Mouse (Mus musculus) frontal cortex, adult 2 months (tissue): ENCODE measurements at regions not wholly inside any gene's neighbourhood (a gene's known extent, or its start where the extent isn't known, plus 50 kb on each side); places are given as distances from the start of the nearest gene placed in this dataset.

Source experiments
- DNase-seq, 2 experiments: peaks; one replicate each; pipeline ENCODE4 v3.0.0; 2022; ENCODE audit warnings: low spot score in 1 of 2; ENCODE audit errors: extremely low spot score in 1 of 2

DNA sequence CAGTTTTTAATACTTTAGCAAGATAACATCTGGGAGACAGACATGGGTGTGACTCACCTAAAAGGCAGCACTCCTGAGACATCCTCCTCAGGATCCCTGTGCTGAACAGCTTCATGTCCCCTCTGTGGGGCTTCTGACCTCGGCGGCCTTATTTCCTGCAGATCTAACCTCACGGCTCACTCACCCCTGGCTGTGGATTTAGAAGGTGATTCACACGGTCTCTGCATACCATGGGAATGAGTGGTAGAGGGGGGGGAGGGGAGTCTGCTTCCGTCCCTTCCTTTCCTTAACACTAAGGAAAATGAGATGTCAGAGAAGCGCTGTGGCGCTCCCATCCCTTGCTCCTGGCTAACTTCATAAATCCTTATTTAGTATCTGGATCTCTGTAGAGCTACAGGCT lies 123.1 kb upstream of the Klf14 start:
- no peak for DNase-seq

DNA sequence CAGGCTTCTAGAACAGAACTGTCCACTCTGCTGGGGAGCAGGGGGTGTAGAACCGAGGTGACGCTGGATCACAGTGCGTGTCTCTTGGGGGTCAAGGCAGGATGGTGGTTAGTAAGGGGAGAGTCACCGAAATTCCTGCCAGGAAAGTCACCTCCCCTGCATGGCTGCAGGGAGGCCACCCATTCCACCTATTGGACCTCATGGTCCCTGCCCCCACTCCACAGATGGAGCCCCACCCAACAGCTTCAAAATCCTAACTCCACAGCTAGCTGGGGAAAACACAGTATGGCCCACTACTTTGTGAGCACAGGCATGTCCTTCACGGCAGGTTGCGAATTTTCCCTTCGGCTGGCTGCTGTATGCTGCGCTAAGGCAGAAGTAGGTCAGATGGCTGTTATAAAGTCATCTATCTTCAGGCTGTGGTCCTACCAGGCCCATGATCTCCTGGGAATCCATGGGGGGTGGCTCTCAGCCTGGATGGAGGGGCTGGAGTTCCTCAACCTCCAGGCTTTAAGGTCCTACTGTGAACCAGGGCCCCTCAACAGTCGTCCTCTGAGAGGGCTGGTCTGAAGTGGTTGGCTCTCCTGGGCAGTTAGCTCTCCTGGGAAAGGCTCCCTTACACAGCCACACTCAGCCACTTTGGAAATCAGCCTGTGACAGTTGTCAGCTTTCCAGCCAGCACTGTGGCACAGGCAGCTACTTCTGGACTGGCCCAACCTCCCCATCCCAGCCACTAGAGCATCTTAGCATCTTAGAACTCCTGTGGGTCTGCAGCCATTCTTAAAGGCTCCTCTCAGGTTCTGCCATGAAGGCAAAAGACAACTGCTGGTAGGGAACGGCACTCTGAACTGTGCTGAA lies 124.0 kb upstream of the Klf14 start:
- DNase-seq: peak in 1 of 2 experiments; percentile 34

DNA sequence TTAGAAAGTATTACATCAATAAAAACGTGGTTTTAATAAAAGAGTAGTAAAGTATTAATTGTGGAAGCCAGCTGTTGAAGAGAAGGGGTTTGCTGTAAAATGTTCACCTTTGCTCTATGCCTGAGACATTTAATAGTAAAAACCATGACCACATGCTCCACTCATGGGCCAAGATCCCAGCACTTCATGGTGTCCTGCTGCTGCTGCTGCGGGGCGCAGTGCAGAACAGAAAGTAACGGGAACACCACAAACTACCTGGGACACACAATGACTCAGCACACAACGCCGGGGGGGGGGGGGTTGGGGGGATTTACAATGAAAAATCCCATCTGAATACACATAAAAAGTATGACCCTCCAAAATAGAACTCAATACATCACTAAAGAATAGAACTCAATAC lies 124.8 kb upstream of the Klf14 start:
- no peak for DNase-seq

DNA sequence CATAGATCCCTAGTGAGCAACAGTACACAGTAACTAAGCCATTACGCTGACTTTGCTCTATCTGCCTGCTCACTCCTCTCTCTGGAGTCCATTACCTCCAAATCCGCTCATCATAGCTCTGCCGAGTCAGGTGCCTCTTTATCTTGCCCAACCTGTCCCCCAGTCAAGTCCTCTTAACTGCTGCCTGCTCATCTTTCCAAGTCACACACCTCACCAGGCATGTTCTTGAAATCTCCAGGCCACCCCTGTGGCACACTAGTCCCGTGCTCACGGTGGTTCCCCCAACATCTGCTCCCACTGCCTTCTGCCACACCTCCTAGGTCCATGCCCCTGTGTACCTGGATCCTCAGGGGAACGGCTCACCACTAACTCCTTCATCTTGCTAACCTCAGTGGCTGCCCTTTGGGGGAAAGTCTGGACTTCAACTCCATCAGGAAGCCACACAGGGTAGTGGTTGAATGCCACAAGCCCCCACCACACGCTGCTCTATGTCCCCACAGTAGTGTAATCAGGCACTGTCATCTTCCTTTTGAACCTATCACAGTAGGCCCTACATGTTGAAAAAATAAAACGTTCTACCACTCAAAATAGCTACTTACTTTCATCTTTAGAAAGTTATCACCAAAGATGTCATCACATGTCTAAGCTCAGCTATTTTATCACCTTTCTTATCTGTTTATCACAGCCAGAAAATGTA lies 126.3 kb upstream of the Klf14 start:
- no peak for DNase-seq

DNA sequence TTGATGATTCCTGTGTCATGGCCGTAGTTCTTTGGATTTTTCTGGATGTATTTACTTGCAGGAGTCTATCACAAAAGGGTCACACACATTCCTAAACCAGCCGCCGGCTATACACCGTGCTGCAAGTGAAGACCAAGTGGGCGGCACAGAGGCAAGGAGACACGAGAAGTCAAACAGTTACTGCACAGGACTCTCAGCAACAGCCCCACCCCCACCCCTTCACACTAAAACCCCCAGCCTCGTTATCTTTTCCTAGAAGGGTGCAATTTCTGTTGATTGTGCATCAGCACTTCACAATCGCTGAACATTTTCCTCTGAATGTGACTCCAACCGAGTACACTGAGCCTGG lies 126.9 kb upstream of the Klf14 start:
- no peak for DNase-seq

DNA sequence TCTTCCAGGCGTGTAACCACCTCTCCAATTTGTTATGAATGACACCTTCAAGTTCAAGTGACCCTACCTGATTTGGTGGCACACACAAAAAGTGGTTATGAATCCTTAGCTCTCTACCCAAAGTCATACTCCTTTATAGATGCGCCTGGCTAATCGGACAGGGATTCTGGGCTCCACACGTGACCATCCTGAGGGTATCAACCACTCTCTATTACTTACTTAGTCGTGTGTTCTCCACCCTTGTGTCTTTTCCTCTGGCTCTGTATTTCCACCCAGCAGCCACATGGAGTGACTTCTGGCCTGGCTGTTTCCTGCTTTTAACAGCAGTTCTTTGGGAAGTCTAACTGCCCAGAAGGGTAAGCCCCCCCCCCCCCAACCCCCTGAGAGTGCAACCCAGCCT lies 127.4 kb upstream of the Klf14 start:
- no peak for DNase-seq

DNA sequence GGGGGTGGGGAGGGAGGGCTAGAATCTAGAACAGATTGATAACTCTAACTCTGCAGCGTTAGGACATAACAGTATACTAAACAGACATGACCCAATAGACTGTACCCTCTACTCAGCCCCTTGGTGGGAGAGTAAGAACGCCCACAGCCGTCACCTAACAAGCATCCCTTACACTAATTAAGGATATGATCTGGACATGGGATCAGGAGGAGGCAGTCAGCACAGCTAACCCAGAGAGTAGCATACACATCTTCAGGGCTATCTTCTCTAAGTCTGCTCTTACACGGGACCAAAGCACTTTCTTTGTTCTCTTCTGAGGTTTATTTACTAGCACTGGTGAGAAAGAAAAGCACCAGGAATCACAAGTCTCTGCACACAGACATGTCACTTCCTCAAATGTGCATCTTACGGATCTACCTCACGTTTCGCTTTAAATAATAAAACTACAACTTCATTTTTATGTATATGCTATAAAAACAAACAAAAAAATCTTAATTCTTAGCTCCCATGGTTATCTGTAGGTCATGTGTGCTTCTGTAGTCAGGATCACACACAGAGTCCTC lies 128.0 kb upstream of the Klf14 start:
- DNase-seq: no peak

DNA sequence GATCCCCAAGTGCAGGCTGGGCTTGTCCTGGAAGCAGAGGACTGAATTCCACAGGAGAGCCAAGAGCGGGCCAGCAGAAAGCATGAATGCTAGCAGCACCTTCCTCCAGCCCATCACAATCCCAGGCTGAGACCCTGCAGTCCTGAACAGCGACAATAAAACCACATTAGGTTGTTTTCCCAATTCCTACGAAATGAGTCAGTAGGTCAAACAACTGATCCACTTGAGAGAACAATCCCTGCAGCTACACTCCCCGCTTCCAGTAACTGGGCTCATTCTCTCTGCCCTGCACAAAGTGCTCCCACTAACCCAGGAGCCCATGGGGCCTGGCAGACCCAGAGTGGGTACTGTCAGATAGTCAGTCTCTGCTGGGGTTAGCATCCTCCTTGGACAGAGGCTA lies 128.6 kb upstream of the Klf14 start:
- no peak for DNase-seq

DNA sequence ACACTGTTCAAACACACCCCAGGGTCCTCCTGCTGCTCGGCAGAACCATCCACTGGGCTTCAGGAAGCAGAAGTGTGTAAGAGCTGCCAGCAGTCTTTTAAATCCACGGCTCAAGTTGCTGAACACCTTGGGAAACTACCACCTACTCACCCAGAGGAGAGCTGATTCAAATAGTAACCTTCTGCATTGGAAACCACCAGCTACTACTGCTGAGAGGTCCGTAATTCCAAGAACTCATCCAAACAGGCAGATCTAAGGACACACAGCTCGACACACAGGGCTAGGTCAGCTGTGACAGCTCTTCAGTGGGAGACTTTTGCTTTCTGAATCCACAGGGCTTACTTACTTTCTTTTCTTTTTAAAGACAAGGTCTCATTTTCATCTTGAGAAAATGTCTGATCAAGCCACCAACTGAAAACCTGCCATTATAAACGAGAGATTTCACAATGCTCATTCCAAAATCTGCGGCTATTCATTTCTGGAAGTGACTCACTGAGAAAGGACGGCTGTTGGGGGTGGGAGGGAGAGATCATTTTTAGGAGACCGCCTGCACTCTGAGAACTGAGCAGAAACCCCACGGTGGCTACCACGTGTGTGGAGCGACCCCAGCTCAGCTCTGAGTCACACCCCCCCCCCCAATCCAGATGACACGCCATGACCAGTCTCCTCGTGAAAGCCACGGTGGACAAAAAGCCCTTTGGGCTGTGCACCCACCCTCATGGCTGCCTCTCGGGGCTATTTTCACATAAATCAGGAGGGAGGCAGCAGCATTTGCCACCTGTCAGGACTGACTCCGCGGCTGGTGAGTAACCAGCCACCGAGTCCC lies 129.5 kb upstream of the Klf14 start:
- peak in 1 of 2 experiments; percentile 62 for DNase-seq

DNA sequence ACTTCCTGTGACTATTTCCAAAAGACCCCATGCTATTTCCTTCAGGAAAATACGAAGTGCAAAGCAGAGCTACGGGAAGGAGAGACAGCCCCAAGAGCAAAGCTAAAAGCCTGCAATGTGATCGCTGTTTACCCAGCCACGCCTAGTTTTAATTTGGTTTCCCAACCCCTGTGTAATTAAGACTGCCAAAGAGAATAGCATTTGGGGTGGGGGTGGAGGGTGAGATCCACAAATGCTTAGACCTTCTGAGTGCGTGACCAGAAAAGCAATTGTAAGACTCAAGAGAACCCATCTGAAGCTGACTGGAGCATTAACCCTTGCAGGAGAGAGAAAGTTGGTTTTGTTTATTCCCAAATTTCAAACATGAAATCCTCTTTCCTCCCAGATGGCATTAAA lies 130.1 kb upstream of the Klf14 start:
- no peak for DNase-seq

DNA sequence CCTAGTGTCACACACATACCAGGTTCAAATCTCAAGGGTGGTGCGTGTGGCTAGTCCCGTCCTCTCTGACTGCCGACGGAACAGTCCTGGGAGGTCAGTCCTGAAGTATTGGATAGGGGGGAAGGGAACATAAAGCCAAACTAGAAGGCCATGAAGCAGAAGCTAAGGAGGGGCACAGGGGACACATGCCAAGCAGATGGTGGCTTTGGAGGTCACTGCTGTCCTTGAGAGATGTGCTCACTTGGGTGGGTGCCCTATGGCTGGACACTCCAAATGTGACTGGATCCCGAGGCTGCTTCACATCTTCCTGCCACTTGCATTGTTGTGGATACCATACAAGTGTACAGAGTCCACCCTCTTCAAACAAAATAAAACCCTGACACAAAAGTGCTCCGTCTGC lies 131.4 kb upstream of the Klf14 start:
- DNase-seq: no peak

DNA sequence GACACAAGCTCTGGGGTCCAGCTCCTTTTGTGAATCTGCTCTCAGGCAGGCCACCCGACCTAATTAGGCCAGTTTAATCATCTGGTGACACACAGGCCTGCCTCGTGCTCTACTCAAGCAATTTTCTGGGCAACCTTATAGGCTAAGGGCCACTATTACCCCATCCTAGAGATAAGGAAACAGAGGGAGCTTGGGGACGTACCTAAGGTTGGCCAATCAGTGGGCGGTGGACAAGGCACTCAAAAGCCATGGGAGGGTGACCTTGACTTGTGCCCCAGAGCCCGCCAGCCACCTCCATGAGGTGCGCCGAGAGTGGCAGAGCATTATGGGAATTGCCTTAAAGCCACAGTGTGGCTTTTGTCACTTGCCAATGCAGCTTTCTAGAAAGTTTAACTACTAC lies 131.9 kb upstream of the Klf14 start:
- no peak for DNase-seq

DNA sequence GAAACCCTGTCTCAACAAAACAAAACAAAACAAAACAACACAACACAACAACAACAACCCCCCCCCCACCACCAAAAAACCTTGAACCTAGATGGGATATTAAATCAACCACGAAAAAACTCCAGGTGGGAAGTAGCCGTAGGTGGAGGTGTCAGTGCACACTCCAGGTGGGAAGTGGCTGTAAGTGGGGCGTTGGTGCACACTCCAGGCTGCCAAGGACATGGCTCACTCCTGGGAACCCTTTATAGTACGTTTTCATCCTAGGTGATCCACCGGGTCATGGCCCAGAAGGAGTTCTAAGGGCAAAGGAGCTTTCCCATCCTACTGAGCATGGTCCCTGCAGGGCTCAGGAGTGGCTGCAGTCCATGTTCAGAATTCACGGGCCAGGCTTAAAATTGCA lies 133.4 kb upstream of the Klf14 start:
- no peak for DNase-seq

DNA sequence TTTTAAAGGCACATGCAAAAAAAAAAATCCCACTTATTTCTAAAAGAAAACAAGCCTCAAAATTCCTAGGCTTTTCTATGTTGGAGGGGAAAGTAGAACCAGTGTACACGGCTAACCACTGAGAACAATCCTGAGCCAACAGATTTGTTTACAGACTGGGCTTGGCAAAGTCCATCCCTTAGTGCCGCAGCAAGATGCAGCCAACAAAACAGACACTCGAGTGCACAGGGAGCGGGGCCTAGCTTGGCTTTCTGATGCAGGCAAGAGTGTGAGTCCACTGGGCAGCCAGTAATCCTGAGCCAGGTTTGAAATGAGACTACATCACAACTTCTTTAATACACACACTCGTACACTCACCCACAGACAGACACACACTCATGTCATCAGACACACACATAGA lies 133.9 kb upstream of the Klf14 start:
- DNase-seq: no peak

DNA sequence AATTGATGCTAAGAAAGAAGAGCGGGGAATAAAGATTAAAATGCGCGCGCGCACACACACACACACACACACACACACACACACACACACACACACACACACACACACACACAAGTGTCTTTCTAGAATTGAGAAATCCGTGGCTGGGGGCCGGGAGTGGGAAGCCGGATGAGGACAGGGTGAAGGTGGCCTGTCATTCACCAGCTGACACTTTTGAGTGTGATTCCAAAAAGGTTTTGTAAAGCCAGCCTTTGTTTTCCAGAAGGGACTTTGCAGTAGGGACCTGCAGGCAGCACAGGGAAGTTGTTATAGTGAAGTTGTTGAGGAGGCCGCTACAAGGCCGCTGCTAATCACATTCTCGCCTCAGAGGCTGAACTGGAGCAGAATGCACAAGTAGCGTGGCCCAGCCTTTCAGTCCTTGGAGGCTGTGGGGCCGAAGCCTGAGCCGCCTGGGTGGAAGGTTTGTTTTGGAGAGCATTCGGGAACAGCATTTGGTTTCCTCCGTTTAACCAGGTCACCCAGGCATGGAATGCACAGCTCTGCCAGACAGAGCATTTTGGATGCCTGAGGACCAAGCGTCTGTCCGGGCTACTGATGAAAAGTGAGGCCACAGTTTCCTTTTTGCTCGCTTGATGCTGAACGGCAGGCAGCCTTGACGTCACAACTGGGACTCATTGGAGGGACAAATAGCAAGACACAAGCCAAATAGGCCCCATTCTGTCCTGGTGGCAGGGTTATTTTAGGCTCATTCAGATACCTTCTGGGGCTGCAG lies 137.3 kb upstream of the Klf14 start:
- DNase-seq: peak in 1 of 2 experiments; percentile 66

DNA sequence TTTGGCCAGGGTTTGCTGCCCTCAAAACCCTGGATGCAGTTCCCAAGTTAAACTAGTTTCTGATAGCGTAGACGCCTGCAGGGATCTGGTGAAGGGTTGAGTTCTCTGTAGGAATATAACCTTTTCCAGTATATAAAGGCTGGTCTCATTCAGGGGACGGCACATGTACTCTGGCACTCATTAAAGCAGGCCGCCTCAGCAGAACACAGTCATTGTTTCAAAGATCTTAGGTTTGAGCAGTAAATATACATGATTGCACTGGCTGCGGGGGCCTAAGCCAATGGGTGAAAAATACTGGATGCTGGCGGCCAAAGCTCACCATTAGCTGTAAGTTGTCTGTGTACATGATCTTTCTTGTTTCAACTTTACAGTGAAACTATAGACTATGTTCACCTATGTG lies 137.9 kb upstream of the Klf14 start:
- no peak for DNase-seq

DNA sequence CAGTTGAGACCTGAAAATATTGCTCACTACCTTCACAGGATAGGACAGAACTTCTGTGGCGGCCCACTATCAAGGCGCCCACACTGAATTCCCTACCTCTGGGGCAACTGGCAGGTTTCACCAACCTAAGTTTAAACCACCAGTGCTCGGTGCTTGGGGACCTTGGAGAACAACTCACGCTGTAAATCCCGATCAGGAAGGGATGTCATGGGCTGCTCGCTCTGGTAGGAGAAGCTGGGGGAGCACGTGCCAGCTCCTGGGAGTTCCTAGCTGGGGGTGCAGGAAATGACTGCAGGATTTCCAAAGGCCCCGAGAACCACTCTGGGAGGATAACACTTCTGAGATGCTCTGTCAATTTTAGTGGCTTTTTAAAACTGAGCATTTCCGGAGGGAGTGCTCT lies 138.4 kb upstream of the Klf14 start:
- DNase-seq: no peak

DNA sequence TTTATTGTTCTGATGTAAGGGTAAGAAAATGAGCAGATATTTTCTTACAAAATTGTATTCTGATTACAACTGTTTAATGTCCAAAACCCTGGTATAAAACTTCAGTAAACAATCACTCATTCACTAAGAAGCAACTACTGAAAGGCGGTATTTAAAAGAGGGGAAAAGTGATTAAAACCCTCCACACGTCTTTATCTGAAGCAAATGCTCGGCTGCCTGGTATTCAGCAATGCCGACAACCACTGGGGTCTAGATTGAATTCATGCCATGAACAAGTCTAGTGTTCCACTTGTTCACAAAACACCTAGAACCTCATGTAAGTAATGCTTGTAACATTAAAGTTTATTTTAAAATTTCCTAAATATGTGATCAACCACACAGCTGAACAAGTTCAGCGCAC lies 139.2 kb upstream of the Klf14 start:
- no peak for DNase-seq

DNA sequence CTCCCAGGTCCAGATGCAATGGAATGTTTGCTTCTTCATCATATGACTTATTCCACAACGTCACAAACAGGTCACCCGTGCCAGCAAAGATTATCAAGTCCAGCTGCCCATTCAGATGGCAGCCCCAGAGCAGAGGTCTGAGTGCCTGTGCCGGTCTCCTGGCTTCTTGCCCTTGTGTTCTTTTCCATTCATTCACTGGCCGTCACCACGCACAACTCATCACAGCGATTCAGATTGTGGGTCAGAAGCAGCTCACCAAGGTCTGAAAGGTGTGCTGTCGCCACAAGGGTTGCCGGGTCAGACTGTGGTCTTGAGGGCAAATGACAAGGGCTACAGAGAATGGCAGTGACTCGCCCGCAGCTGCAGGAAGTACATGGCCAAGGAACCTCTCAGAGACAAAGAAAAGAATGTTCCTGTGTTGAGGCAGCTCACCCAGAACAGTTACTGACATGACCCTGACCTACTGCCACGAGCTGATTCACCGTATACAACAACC lies 141.3 kb upstream of the Klf14 start:
- DNase-seq: no peak

DNA sequence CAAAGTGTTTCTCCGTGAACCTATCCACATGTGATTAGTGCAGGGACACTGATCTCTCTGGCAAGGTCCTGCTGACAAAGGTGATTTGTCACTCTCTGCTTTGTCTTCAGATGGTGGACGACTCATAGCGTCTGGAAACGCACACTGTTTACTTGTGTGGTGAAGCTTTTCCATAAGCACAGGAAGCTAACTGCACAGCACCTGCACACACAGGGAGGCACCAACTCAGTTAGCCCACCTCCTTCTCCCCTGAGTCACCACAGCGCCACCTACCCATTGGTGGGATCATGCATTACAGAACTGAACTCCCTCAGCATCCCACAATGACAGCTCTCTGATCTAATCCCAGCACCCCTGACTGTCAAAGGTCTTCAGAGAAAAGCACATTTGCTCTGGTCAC lies 141.9 kb upstream of the Klf14 start:
- no peak for DNase-seq
